Mouse (Mus musculus): ENCODE measurements at regions not wholly inside any gene's neighbourhood (a gene's known extent, or its start where the extent isn't known, plus 50 kb on each side); places are given as distances from the start of the nearest gene placed in this dataset.

DNA sequence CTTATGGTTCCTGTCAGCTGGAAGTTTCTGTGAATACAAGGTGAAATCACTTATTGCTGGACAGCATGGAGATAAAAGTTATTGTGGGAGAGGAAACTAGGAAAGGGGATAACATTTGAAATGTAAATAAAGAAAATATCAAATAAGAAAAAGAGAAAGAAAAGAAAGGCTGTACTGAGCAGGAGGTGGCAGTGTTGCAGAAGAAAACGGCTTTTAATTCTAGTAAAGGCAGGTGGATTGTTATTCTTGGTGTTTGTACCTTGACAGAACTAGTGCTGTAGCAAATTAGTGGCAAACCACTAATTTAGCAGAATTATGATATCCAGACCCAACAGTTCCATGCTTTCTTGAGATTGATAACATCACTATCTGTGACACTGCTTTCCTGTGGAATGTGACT is 52.6 kb downstream of the Gm10358 start:
- no peak for DNase-seq (ENCODE audit: extremely low spot score, low read depth, low spot score)

DNA sequence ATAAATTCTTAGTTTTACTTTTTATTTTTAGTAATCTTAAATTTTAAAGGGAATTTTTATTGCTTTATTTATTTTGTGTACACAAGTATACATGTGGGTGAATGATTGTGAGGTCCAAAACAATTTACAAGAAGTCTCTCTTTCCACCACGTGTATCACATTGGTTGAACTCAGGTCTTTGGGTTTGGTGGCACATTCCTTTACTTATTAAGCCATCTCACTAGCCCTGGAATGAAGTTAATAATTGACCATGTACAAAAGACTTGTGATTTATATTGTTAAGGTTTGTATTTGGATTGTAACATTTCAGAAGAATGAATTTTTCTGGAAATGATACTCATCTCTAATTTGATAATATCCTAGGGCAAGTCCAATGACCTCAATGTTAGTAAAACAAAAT is 56.2 kb downstream of the Gm10358 start:
- DNase-seq (ENCODE audit: extremely low spot score, low read depth, low spot score), result no peak

DNA sequence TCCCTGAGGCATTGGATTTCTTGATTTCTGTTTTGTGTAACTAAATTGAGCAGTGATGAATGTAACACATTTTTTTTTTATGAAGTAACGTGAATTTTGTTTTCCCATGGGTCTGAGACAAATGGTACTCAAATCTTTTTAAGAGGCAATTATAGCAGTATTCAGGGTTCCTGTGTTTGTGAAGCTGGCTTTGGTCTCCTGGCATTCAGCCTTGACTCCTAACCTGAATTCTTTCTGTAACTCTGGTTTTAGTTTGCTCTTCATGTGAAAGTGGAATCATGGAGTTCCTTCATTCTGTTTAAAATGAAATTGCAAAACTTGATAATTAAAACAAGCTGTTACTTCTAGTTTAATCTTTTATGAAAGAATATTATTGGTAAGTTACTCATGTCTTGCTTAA is 58.3 kb downstream of the Gm10358 start:
- no peak for DNase-seq (ENCODE audit: extremely low spot score, low read depth, low spot score)

DNA sequence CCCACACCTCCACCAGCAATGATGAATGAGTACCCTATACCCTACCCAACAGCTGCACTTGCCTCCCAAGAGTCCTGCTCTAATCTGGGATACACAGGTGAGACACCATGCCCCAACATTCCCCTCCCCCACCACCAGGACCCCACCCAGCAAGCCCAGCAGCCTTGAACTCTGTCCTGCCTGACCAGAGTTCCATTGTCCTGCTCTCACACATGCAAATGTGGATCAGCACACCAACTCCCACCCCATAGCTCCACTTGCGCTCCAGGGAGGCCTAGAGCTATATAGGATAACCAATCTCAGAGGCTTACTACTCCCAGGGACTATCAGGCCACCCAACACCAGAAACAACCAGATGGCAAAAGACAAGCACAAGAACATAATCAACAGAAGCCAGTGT is 85.8 kb downstream of the Gm10358 start:
- DNase-seq (ENCODE audit: extremely low spot score, low read depth, low spot score), result no peak

DNA sequence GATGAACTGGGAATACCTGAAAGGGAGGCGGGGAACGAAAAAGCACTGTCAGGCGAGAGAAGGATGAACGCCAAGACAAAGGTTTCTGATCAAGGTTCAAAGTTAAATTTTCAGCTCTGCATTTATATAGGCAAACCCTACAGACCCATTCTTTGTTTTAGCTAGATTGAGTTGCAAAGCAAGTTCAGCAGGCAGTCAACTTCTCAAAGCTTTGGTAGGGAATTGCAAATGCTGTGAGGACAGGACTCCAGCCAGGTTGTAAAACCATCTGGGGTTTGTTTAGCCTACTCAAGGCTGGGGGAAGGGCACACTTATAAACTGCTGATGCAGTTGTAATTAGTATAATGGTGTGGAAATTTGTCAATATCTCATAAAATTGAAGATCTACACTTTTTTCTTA is 87.9 kb downstream of the Gm10358 start:
- DNase-seq (ENCODE audit: extremely low spot score, low read depth, low spot score), result no peak

DNA sequence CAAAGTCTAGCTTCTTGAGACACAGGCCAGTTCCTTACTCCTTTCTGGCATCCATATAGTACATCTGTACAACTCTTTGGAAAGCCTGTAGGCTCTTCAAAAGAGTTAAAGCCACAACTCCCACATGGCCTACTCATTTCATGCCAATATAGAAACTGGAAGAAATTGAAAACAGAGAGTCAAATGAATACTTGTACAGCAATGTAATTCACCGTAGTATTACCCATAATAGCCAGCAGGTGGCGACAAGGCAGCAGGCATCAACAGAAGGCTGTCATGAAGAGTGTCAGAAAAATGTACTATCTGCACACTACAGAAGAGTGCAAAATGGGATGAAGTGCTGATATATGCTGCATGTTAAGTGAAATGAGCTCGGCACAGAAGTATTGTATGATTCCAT is 90.5 kb downstream of the Gm10358 start:
- peak; percentile 10 for DNase-seq (ENCODE audit: extremely low spot score, low read depth, low spot score)

DNA sequence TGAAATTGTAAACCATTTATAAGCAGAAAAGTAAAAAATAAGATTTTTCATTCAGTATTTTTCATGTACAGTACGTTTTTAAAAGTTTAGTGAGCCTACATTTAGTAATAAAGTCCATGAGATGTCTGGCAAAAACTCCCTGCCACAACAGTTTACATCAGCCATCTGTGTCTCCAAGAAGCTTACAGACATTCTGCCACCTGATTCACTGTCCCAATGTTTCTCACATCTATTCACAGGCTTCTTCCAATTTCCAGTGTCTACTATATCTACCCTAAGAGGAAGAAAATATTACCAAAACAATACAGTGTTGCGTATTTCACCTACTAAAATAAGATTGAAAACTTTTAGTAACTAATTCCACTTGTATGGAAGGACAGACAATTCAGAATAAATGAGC is 95.7 kb downstream of the Rasd2 start:
- no peak for DNase-seq (ENCODE audit: extremely low spot score, low read depth, low spot score)

DNA sequence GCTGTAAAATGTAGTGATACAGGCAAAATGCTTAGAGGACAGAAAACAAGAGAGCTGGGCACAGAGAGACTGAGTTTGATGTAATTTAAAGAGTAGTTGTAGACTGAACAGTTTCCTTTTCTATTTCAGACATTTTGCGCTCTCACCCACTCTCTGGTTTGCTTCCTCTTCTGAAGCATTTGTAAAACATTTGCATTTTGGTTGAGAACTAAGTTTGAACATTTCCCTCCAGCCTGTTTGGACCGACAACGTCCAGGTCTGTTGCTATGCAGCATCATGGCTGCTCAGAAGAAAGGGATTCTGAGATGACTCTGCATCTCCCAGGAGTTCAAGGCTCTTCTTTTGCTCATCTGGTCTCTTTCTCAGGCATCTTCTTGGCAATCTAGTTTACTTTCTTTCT is 78.2 kb downstream of the Rasd2 start:
- DNase-seq (ENCODE audit: extremely low spot score, low read depth, low spot score), result no peak

DNA sequence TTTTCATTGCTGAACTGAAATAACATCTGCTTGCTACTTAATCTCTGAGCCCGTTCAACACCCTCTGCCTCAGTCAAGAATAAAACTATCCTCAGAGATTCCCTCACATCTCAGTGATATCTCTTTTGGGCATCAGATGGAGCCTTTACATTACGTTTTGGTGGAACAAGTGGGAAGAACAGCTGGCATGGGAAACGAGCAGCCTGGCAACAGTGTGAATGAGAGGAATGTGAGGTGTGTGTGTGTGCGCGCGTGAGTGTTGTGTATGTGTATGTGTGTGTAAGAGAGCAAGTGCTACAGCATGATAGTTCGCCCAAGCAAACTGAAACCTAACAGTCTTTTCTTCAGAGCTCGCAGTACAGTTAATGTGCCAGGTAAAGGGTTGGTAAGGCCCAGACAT is 76.2 kb downstream of the Rasd2 start:
- DNase-seq (ENCODE audit: extremely low spot score, low read depth, low spot score), result no peak
